Mouse (Mus musculus): ENCODE data around the gene Gga1.
A peak's percentile ranks its signal among the peaks of the same experiment; 100 is the strongest.

Gene Gga1

DNA sequence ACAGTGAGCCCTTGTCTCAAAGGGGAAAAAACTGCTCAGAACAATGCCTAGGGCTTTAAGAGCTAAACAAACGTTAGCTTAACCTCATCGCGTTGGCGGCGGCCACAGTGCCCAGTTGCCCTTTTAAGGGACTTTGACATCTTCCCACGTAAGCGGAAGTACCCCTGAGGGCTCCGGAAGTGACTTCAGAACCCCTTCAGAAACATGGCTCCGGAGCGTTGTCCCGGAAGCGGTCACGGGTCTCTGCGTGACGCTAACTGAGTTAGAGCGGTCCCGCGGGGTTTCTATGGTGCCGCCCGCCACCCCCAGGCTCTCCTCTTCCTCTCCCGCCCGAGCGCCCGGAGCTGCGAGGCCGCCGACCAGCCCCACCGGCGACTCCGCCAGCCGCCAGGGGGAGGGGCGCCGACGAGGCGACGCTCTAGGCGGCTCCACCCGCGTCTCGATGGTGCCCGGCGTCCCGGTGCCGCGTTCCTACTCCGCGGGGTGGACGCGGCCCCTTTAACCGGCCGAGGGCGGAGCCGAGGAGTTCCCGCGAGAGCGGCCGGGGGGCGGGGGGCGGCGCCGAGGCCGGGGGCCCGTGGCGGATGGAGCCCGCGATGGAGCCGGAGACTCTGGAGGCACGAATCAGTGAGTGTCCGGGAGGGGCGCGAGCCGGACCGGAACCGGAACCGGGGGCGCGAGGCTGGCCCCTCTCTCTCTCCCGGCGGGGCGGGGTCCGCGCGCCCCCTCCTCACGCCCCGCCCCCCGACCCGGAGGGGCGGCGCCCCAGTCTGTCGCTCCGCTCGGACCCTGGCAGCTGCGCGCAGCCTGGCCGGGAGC is at the start of gene Gga1:
Gene Gga1, plus strand, starts transcription at position 200 of the 819 bp plus-strand sequence.
- DNase-seq (ENCODE audit: low read depth, low spot score): peak; percentile 95

DNA sequence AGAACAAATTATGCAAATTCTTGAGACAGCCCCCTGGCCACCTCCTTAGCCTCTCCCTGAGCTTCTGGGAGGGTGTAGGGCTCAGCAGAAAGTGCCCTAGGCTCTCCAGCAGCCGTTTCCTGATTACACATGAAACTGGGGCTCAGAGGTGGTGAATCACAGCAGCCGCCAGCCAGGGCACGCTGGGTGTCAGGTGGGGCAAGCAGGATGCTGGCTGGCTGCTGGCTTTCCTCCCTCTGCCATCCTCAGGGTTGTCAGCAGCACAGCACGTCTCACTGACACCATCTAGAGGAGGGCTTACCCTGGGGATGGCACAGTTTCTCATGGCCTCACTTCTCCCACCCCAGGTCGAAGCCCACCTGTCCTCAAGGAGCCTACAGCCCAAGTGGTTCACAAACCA is 48.7 kb upstream of the Gga1 start:
- DNase-seq (ENCODE audit: low read depth, low spot score): no peak

DNA sequence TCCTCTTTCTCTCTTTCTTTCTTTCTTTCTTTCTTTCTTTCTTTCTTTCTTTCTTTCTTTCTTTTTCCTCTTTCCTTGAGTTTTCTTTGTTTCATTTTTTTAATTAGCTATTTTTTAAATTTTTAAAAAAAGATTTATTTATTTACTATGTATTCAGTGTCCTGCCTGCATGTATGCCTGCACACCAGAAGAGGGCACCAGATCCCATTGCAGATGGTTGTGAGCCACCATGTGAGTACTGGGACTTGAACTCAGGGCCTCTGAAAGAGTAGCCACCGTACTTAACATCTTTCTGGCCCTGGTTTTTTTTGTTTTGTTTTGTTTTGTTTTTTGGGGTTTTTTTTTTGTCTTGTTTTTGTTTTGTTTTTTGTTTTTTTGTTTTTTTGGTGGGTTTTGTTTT is 47.4 kb upstream of the Gga1 start:
- no peak for DNase-seq (ENCODE audit: low read depth, low spot score)

DNA sequence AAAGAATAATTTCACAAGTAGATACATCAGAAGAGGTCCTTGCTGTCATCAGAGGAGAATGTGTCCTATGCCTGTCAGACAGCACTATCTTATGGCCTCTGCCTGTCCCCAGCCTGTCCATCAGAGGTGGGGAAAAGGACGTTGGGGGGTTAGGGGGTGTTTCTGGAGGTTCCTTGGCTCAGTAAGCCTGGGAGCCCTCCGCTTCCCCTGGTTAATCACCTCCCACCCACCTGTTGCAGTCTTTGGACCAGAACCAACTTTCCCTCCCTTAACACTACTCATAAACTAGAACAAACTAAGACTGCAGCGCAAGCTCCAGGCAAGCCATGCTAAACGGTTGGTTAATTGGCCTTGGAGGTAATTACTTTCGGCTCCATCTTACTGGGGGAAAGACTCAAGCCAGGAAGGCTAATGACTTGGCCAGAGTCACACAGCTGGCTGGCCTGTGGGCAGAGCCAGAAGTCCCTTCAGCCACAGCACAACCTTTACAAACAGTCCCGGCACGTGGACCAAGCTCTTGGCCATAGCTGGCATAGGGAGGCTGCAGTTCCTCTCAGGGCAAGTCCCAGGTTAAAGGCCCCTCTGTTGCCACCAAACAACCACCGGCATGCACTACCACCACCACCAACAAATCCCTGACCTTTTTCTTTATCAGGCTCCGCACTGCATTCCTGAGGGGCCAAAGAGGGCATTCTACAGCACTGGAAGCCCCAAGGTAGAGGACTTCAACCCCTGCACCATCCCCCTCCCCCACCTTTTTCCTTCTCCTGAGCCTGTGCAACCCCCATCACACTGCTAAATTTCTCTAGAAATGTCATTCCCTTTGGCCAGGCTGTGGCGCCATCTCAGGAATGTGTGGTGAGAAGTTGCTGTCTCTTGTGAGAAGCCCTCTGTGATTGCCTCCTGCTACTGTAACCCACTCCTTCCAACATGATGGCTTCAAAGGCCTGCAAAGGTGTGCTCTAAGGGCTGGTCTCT is 46.0 kb upstream of the Gga1 start:
- DNase-seq (ENCODE audit: low read depth, low spot score): no peak

DNA sequence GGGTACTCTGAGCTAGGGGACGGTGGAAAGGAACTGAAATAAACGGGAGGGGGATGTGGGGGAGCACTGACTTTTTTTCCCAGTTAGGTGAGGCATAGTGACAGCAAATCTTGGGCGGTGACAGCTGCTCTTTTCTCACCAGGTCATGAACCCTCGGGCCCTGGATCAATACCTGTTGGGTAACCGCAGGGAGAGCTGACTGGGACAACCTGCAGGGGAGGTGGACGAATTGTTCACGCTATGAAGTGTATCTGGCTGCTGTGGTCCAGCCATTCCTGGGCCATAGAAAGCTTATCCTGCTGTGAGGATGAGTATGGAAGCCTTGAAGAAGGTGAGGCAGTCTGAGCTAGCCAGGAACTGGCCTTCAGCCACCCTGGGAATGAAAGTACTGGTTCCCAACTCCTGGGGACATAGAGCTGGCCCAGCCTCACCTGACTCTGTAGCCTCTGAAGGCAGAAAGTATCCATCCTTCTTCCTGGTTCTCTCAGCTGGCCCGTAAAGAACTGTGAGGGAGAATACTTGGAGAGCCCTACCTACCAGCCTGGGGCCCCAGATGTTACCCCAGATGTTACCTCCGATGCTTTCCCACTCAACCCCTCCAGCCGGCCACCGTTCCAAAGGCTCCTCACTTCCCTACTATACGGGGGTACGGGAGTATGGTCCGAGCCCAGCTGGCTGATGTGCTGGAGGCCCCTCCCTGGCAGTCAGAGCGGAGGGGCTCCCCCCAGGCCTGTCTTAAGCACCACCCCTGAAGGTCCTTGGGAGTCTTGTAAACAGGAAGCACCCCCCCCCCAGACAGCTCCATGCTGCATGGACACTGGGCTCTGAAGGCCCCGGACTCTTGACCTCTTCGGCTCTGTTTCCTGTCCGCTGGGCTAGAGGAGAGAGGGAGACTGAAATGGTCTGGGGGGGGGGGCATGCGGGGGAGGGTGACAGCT is 45.0 kb upstream of the Gga1 start:
- no peak for DNase-seq (ENCODE audit: low read depth, low spot score)

DNA sequence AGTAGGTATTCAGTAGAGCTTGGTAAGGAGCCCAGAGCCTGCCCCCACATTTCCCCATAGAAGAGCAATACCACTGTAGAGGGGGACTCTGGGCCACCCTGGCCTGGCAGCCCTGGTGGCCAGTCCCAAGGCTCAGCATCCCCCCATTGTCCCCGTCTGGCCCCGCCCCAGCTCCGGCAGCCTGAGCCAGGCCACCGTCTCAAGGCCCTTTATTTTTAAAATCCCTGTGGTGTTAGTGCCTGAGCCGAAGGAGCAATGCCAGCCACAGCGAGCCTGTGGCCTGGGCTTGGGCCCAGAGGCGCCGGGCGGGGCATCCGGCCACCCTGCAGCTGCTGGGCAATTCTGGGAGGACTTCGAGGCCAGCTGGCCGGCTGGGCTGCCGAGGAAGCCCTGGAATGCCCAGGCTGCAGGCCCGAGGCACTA is 44.3 kb upstream of the Gga1 start:
- peak; percentile 85 for DNase-seq (ENCODE audit: low read depth, low spot score)

DNA sequence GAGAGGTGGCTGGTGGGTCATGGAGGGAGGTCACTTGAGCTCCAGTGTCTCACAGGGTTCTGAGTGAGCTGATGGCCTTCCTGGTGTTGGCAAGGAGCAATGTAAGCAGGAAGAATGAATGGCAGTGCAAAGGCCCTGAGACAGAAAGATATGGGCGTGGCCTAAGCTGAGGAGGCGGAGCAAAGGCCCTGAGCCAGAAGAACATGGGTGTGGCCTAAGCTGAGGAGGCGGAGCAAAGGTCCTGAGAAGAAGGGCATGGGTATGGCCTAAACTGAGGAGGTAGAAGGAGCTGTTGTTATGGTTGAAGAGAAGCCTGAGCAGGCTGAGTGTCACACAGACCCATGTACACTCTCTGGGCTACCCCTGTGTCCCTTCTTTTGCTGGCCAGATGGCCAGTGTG is 43.4 kb upstream of the Gga1 start:
- DNase-seq (ENCODE audit: low read depth, low spot score): no peak

DNA sequence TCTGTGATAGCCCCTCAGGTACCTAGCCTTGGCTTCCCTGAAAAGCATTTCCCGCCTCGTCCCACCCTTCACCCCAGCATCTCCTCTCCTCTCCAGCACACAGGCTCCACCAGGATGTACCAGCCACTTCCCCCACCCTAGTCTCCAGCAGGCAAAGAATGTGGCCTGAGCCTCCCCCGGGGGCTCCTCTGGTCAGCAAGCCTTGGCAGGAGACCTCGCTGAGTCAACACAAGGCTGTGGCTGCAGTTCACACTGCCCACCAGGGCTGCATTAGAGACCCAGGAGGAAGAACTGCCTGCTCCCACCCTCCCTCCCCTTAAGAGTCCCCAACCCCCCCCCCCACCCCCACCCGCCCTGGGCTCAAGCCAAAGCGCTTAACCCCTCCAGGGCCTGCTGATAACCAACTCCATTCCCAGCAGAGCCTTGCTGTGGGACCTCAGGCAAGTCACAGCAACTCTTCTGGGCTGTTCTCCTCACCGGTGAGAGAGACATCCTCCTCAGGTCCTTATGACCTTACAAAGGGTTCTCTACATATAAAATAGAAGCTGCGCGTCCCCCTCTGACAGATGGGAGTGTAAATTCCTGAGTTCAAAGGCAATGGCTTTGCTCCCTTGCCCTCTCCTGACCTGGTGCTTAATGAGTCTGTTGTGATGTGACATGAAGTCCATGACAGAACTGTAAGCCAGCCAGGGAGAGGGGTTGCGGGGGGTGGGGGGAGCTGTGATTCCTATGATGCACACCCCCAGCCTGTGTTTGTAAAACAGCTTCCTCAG is 42.6 kb upstream of the Gga1 start:
- DNase-seq (ENCODE audit: low read depth, low spot score): no peak

DNA sequence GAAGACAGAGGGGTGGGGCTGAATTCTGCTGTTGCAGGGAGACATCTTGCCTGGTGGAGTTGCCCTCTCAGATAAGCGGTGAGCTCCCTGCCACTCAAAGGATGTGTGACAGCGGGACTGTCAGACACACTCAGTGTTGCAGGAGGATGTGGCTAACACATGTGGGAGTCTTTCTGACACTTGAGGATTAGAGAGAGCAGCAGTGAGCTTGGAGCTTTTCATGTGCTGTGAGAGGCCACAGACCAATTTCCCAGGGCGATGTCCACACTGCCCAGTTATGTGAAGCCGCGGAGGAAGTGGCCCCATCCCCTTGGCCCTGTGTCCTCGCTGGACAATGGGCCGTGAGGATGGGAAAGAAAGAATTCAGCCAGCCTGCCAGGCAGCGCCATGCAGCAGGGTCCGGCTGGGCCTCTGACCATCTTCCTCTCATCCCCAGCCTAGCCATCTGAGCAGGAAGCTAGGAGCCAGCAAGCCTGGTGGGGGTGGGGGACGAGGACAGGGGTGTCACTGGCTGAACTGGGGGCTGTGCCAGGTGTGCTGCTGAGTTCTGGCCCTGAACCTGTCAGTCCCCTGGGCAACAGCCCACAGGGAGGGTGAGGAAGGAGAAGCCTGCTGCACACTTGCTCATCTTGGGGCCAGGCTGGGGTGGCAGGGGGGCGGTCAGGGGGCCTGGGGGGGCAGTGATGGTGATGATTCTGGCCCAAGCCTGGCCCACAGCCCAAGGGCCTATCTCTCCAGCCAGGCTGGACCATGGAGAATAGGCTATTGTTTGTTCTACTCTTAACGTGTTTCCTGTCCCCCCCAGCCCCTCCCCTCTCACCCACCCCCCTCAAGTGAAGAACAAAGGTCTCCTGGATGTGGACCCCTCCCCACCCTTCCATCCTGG is 41.5 kb upstream of the Gga1 start:
- no peak for DNase-seq (ENCODE audit: low read depth, low spot score)

DNA sequence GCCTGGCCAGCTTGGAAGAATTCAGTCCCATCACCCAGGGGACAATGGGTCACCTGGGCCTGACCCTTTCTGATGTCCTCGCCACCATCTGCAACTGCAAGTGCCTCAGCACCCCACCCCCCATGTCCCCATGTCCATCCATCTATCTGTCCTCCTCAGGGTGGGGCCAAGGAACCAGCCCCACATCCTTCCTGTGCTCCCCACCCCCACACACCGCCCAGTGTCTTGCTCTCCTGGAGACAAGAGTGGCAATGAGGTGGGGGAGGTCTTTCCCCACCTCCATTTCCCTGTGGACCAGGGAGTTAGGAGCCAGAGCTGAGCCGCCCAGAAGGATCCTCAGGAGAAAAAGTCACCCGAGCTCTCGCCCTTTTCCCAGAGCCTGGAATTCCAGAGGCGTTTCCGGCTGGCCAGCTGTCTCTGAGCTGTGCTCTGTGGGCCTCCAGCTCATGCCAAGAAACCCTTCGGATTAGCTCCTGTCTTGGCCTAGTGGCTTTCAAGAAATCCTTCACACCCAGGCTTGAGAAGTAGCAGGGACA is 40.8 kb upstream of the Gga1 start:
- peak; percentile 54 for DNase-seq (ENCODE audit: low read depth, low spot score)

DNA sequence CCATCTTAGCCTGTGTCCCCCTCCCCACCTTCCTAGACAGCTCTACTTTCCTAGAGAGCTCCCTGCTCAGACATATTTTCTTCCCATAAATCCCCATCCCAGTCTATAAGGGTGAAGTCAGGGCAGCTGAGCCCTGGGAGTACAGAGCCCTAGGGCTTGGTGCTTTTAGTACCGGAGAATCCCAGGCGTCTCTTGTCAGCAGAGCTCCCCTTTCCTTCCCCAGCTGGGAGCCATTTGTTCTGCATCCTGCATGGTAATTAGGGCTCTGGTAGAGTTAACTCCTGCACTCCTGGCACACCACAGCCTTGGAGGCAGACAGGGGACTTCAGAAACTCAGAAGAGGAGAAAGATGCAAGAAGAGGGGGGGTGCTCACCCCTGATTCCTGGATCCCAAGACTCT is 37.2 kb upstream of the Gga1 start:
- no peak for DNase-seq (ENCODE audit: low read depth, low spot score)

DNA sequence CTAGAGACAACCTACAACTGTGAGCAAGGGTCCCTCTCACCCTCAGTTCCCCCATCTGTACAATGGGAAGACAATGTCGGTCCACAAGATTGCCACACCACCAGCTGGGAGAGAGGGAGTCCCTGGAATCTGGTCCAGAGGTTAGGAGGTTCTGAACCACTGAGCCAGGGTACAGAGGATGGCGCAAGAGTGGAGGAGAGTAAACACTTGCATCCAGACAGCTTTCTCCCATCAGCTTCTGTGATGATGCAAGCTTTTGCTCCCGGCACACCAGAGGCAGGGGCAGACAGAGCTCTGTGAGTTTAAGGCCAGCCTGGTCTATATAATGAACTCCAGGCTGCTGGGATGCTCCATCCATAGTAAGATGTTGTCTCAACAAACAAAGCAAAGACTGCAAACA is 36.7 kb upstream of the Gga1 start:
- no peak for DNase-seq (ENCODE audit: low read depth, low spot score)

DNA sequence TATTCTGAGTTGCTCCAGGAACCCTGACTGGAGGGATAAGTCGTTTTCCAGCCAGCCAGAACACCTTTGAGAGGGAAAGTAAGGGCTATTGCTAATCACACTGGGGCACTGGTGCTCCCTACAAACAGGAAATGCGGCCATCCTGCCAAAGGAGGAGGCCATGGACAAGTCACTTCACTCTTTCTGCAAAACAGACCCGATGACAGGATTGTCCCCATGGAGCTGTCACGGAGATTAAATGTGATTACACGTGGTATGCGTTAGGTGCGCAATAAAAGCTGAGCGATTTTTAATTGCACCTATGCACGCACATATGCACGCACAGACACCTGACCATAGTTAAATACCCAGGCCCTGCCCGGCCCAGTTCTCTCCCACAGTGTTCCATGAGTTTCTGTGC is 36.2 kb upstream of the Gga1 start:
- no peak for DNase-seq (ENCODE audit: low read depth, low spot score)

DNA sequence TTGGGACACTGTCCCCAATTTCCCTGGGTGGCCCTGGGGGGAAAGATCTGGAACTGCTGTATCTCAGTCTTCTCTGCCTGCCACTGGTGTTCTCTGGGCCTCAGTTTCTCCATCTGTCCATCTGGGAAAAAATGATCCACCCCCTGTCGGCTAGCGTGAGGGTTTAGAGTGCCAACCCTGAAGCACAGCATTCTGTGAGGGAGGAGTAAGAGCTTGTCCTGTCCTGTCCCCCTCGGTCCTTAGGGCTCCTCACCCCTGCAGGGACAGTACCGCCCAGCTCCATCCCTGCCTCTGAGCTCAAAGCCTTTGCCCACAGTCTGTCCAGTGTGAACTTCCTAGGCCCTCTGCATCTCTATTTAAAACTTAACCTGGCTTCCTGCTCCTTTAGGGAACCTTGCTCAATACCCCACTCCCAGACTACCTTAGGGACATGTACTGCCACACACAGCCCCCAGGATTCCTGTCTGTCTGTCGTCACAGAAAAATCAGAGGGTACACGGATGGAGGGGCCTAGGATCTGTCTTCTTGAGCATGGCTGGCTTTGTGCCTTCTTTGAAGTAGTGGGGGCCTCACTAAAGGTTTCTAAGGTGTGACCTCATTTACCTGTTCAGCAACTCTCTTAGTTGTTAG is 35.7 kb upstream of the Gga1 start:
- DNase-seq (ENCODE audit: low read depth, low spot score): no peak

DNA sequence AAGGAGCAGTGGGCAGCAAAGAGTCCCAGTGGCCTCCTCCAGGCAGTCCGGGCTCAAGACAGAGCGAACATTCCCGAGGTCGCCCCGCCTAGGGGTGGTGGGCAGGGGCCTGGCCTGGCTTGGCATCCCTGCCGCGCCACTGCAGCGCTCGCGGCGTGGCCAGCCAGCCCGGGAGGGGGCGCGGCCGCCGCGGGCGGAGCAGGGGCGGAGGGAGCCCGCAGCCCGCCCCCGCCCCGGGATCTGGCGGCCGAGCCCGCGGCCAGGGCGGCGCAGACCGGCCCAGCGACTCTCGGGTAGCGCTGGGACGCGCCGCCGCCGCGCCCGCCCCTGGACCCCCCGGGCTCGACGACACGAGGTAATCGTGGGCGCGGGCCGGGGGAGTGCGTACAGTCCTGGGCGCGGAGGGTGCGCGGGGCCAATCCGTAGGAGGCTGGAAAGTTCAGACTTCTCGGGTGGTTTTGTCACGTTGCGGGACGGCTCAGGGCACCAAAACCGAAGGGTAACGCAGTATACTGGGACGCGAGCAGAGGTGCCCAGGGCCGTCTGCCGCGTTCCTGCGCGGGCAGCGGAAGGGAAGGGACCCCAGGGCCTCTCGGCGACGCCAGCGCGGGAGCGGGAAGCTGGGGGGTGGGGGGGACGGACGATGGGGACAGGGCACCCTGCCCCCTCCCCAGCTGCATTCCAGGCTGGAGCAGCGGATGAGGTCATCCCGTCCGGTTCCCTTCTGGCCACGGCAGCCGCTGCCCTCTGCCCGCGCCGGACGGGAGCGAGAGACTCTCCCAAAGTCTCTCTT is 34.4 kb upstream of the Gga1 start, which contains the start of gene Cdc42ep1:
Gene Cdc42ep1, plus strand, starts transcription at position 254 of the 793 bp plus-strand sequence.
- no peak for DNase-seq (ENCODE audit: low read depth, low spot score)

DNA sequence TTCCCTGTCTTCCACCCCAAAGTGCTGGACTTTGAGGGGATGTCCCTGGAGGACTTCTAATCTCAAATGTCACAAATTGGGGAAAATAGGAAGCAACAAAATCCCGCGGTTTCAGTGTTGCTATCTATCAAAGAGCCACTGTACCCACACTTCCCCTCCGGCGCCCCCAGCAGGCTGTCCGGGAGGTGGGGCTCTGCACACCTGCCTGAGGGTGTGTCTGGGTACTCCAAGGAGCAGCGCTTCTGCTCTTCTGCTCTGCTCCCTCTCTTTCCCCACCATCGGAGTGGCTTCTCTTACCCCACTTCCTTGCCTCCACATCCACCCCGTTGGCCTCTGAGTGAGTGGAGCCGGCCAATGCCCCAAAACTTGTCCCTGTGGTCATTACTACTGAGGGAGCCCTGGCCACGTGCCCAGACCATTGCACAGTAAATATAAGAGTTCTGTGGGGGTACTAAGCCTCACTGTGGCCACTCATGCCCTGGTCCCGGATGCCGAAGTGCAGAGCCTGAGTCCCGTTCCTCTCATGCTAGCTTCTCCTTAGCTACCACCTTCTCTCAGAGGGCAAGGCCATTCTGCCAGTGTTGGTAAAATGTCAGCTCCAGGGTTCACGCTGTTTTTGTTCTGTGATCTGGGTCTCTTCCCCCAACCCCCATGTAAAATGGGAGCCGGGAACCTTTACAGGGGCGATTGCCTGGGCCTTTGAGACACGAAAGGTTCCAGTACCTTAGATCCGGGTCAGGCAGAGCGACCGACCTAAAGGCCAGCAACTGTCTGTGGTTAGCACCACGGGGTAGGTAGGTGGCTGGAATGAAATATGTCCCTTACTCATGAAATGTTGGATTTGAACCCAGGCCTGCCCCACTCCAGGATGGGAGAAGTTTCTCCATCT is 33.2 kb upstream of the Gga1 start:
- no peak for DNase-seq (ENCODE audit: low read depth, low spot score)

DNA sequence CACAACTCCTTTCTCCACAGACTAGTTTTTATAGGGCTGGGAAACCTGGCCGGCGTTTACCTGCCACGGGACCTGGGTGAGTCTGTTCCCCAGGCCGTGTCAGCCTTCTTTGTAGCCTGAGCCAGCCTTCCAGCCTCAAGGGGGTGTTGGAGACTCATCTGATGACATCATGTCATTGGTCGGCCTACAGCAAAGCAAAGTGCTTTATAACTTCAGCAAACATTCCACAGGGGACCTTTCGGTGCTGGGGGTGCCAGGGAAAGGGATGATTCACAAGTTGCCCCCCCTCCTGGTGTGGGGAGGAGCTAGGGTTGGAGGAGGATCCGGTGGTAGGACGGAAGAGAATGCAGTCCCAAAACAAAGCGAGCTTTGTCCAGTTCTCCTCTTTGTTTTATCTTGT is 32.2 kb upstream of the Gga1 start:
- DNase-seq (ENCODE audit: low read depth, low spot score): peak; percentile 62
